Mouse (Mus musculus): ENCODE measurements around the gene Pacs1. TPM values are rescaled to one million over a fixed set of nuclear protein-coding genes. Genes with fewer than 3 reads are reported as not detected.

The Pacs1 gene
- total and polyA plus RNA-seq, 3 experiments, result 9.8 to 53.3 (median 39.0) TPM

DNA sequence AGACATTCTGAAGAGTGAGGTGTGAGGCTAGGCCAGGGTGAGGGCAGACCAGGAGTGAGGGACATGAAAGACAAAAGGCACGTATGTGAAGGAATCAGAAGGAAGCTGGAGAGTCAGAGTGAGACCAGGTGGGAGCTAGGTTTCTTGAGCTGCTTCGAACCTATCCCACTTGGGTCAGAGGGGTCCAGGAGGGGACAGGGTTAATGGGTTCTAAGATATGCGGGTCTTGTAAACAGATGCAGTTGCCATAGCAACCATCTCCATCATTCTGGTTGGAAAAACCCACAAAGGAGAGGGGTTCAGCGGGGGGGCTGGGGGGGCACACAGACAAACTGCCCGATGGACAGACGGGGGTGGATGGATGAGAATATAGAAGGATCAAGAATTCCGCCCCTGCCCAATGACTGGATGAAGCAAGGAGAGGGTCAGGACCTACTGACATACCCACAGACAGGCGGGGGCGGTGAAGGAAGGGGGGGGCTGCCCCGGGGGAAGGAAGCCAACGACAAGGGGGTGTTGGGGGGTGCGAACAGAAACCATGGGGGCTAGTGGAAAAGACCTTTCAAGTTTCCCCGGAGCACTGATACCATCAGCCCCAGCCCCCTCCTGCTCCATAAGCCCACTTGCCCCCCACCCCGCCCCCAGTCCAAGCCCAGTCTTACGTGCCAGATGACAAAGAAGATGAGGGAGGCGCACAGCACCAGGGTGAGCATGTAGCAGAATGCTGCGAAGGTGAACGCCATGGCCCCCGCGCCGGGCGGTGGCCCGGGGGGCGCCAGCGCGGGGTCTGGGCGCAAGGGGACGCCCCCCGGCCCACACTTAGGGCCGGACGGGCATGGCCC, 175.2 kb downstream of the Pacs1 start:
- ATAC-seq (ENCODE audit: extremely low read depth, insufficient number of reproducible peaks, low FRiP score, poor library complexity, severe bottlenecking) (no peak), DNase-seq (ENCODE audit: low spot score) (no peak)
- Histone ChIP-seq H3K36me3 (replicated peaks) (peaks cover 56% of the 10 kb centered on the region), H3K27me3 (ENCODE audit: insufficient read depth, low read length) (peaks cover 17% of the 10 kb centered on the region), H3K9me3 (replicated peaks) (no peaks in the 10 kb centered on the region), H3K4me1 (ENCODE audit: insufficient read depth, low read depth, low read length) (peaks cover 47% of the 10 kb centered on the region), H3K4me3 (ENCODE audit: low read depth, low read length) (peak overlapping the region; percentile 68; the same call in 1 of the 2 replicates)
- TF ChIP-seq TAL1 (conservative IDR thresholded peaks at IDR 0.05; ENCODE audit: low read depth, low read length) (no peak), CTCF (IDR thresholded peaks at IDR 0.05; ENCODE audit: low read depth, low read length) (no peak), GATA2 (IDR thresholded peaks at IDR 0.05; ENCODE audit: borderline replicate concordance, low read depth, low read length) (no peak), GATA1 (IDR thresholded peaks at IDR 0.05; ENCODE audit: borderline replicate concordance, low read length) (no peak), POLR2AphosphoS5 (IDR thresholded peaks at IDR 0.05; ENCODE audit: insufficient replicate concordance, low read depth, low read length) (no peak)

DNA sequence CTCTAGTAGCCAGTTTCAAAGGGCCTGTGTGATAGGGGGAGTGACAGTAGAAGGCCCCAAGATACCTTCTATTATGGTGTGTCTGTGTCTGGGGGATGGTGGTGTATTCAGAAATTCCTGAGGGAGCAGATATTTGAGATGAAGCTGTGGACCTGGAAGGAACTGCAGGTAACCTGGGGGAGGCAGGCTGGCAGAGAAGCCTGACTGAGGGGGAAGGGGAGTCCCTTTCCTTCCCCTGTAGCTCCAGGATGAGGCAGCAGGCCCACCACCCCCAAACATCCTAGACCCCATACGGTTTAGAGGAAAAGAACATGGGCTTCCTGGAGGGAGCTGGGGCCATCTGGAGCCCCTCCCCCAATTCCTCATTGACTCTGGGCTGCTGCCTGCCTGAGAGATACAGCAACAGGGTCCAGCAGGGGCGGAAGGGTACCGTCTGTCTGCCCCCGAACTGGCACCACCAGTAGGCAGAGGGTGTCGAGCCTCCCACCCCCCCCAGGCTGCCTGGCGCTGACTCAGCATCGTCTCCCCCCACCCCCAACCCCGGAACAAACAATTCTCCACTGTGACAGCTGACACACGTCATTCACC, 176.9 kb downstream of the Pacs1 start:
- peaks cover 56% of the 10 kb centered on the region for H3K36me3 ChIP-seq (replicated peaks)
- no peaks in the 10 kb centered on the region for H3K9me3 ChIP-seq (replicated peaks)
- no peak for DNase-seq (ENCODE audit: low spot score)
- ATAC-seq (ENCODE audit: extremely low read depth, insufficient number of reproducible peaks, low FRiP score, poor library complexity, severe bottlenecking), result no peak
- peaks cover 47% of the 10 kb centered on the region for H3K4me1 ChIP-seq (ENCODE audit: insufficient read depth, low read depth, low read length)
- no peak overlapping the region for H3K4me3 ChIP-seq (ENCODE audit: low read depth, low read length)
- no peak for TF ChIP-seq TAL1 (conservative IDR thresholded peaks at IDR 0.05; ENCODE audit: low read depth, low read length)
- no peak for TF ChIP-seq GATA1 (IDR thresholded peaks at IDR 0.05; ENCODE audit: borderline replicate concordance, low read length)
- no peak for TF ChIP-seq CTCF (IDR thresholded peaks at IDR 0.05; ENCODE audit: low read depth, low read length)
- no peak for TF ChIP-seq POLR2AphosphoS5 (IDR thresholded peaks at IDR 0.05; ENCODE audit: insufficient replicate concordance, low read depth, low read length)
- no peak for TF ChIP-seq GATA2 (IDR thresholded peaks at IDR 0.05; ENCODE audit: borderline replicate concordance, low read depth, low read length)
- peaks cover 17% of the 10 kb centered on the region for H3K27me3 ChIP-seq (ENCODE audit: insufficient read depth, low read length)

DNA sequence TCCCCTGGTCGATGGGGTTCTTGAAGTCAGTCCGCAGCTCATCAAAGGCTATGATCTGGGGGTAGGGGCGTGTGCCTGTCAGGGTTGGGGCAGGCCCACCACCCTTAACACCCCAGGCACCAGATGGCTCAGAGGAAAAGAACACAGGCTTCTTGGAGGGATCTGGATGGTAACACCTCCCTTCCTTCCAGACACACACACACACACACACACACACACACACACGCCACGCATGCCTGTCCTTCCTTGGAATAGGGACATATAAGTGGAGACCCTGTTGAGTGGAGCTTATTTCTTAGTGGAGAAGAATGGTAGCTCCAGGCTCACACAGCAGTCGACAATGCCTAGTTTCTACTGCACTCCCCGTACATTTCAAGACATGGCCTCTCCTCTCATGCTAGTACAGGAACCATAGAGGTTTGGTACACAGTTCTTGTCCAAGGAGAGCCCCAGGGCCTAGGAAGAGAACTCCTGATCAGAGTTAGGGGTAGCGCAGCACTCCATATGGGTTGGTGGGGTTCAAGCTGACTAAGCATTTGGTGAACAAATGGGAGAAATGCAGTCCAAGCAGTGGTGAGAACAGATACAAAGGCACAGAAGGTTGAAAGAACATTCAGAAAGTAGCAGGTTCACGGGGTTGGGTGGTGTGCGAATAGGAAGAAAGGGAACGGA, 178.0 kb downstream of the Pacs1 start:
- DNase-seq (ENCODE audit: low spot score) (no peak), ATAC-seq (ENCODE audit: extremely low read depth, insufficient number of reproducible peaks, low FRiP score, poor library complexity, severe bottlenecking) (no peak)
- peaks cover 47% of the 10 kb centered on the region for H3K4me1 ChIP-seq (ENCODE audit: insufficient read depth, low read depth, low read length)
- H3K9me3 ChIP-seq (replicated peaks), result no peaks in the 10 kb centered on the region
- TF ChIP-seq GATA1 (IDR thresholded peaks at IDR 0.05; ENCODE audit: borderline replicate concordance, low read length) (no peak), CTCF (IDR thresholded peaks at IDR 0.05; ENCODE audit: low read depth, low read length) (no peak), GATA2 (IDR thresholded peaks at IDR 0.05; ENCODE audit: borderline replicate concordance, low read depth, low read length) (no peak), POLR2AphosphoS5 (IDR thresholded peaks at IDR 0.05; ENCODE audit: insufficient replicate concordance, low read depth, low read length) (no peak), TAL1 (conservative IDR thresholded peaks at IDR 0.05; ENCODE audit: low read depth, low read length) (no peak)
- H3K36me3 ChIP-seq (replicated peaks), result peaks cover 55% of the 10 kb centered on the region
- H3K4me3 ChIP-seq (ENCODE audit: low read depth, low read length), result no peak overlapping the region
- H3K27me3 ChIP-seq (ENCODE audit: insufficient read depth, low read length), result peaks cover 17% of the 10 kb centered on the region

DNA sequence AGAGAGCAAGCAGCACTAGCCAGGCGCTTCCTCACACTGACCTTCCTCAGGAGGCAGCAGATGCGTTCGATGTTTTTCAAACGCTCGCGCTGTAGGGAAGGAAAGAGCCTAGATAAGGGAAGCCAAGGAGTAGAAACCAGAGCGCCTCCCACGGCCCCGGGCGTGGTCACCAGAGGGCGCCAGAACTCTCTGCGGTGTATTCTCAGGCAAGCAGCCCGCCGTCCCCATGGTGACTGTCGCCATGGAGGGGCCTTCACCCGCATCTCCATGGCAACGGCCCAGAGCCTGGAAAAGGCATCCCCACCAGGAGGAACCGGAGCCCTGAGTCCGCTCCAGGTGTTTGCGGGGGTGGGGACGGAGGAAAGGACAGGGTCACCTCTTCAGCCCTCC, 178.7 kb downstream of the Pacs1 start:
- no peak for TF ChIP-seq GATA2 (IDR thresholded peaks at IDR 0.05; ENCODE audit: borderline replicate concordance, low read depth, low read length)
- TF ChIP-seq CTCF (IDR thresholded peaks at IDR 0.05; ENCODE audit: low read depth, low read length), result peak; percentile 64
- Histone ChIP-seq H3K4me1 (ENCODE audit: insufficient read depth, low read depth, low read length) (peaks cover 48% of the 10 kb centered on the region), H3K4me3 (ENCODE audit: low read depth, low read length) (no peak overlapping the region), H3K36me3 (replicated peaks) (peaks cover 55% of the 10 kb centered on the region), H3K9me3 (replicated peaks) (no peaks in the 10 kb centered on the region), H3K27me3 (ENCODE audit: insufficient read depth, low read length) (peaks cover 17% of the 10 kb centered on the region)
- ATAC-seq (ENCODE audit: extremely low read depth, insufficient number of reproducible peaks, low FRiP score, poor library complexity, severe bottlenecking) (peak; percentile 66), DNase-seq (ENCODE audit: low spot score) (peak; percentile 82)

DNA sequence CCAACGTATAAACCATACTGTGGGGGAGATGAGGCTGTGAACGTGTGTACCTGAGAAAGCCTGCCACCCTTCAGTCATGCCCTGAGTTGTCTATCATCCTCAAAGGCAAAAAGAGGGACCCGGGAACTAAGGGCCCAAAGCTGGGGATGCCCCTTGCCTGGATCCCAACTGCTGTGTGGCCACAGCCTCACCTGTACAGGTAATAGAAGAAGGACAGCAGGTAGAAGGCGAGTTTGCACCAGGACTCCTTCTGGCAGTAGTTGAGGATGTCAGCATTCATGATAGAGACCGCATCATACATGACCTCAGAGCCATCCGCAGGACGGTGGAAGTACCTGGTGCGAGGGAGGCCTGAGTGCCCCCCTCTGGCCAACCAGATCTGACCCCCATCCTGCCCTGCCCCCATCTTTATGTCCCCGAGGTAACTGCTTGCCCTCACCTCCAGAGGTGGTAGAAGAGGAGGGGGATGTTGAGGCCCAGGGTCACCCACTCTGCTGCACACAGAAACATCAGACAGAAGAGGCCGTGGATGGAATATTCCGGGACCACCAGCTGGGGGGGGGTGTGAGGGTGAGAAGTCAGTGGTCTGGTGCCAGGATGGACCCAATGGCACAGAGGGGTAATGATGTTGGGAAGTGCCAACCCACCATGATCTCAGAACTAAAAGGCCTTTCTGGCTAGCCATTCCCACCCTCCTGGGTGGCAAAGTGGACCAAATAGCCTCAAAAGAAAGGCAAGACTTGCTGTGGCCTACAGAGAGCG, 179.3 kb downstream of the Pacs1 start:
- no peak for DNase-seq (ENCODE audit: low spot score)
- H3K4me1 ChIP-seq (ENCODE audit: insufficient read depth, low read depth, low read length), result peaks cover 49% of the 10 kb centered on the region
- H3K4me3 ChIP-seq (ENCODE audit: low read depth, low read length), result no peak overlapping the region
- H3K27me3 ChIP-seq (ENCODE audit: insufficient read depth, low read length), result peaks cover 17% of the 10 kb centered on the region
- H3K9me3 ChIP-seq (replicated peaks), result no peaks in the 10 kb centered on the region
- no peak for ATAC-seq (ENCODE audit: extremely low read depth, insufficient number of reproducible peaks, low FRiP score, poor library complexity, severe bottlenecking)
- TF ChIP-seq GATA1 (IDR thresholded peaks at IDR 0.05; ENCODE audit: borderline replicate concordance, low read length) (no peak), GATA2 (IDR thresholded peaks at IDR 0.05; ENCODE audit: borderline replicate concordance, low read depth, low read length) (no peak), CTCF (IDR thresholded peaks at IDR 0.05; ENCODE audit: low read depth, low read length) (no peak), POLR2AphosphoS5 (IDR thresholded peaks at IDR 0.05; ENCODE audit: insufficient replicate concordance, low read depth, low read length) (no peak), TAL1 (conservative IDR thresholded peaks at IDR 0.05; ENCODE audit: low read depth, low read length) (no peak)
- peaks cover 51% of the 10 kb centered on the region for H3K36me3 ChIP-seq (replicated peaks)

Data from G1E (cell line).